Mouse (Mus musculus) small intestine, adult 10 weeks (tissue): ENCODE results near the gene Olfr478. TPM values are rescaled to one million over a fixed set of nuclear protein-coding genes. Genes with fewer than 3 reads are reported as not detected.

ENCODE experiments used
- polyA plus RNA-seq: library from polyadenylated mRNA; stranded (reverse); fragments of 350-450 nt; fragmentation: Illumina TruSeq; extraction: RNeasy Lipid Tissue Mini Kit (QIAGEN cat#74804); gene quantifications from one replicate; pipeline ENCODE4 v1.2.3, GENCODE M21; 2014; ENCODE audit warnings: low replicate concordance

Gene Olfr478
- polyA plus RNA-seq: not detected

DNA sequence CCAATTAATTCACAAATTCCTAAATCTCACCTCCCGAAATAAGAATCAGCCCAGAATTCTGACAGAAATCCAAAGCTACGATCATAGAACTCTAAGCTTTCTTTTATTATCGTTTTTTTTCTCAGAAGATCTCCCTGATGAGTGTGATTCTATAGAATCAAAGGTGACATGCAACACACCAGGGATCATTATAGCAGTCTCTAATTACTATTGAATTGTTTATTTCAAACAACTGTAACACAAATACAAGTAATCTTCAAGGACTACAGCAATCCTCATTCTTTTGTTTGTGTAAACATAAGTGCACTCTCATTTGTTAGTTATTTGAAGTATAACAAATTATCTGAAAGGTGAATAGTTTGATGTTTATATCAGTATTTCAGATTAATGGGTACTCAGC lies at the start of gene Olfr478:
TSS of gene Olfr478 (minus strand) at position 101 of the 400 bp plus-strand sequence.

DNA sequence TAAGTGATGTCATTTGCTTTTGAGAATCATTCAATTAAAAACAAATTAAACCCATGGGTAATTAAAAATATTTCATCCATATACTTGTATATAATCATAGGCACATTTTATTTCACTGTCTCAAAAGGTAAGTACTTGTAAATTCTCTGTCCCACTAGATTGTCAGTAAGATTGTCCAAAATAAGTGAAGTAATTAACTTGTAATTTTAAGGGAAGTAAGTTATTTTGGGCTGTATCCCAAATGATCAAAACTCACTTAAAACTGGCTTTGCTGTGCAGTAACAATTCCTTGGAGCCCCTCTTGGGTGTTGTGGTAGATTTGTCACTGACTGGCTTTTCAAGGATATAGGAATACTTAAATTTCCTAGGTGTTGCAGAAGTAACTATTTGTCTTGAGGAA lies 45.8 kb upstream of the Olfr478 start, which contains the start of gene Olfr481:
TSS of gene Olfr481 (plus strand) at position 301 of the 400 bp plus-strand sequence.

DNA sequence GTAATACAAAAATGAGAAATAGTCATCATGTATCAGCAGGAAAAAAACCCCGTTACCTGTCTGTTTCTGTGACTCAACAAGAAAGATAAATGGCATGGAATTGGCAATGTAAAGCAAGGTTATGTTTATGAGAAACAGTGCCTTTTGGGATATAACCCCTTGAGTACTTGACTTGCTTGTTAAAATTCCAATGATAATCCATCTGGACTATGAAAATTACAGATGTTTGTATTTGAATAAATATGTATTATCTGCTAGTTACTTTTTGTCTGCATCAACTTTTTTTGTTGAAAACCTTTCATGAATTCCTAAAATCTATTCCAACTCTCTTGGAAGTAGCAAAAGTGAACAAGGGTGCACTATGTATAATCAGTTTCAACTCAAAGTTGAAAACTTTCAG lies 33.5 kb upstream of the Olfr478 start, which contains the start of gene Olfr480:
TSS of gene Olfr480 (minus strand) at position 101 of the 400 bp plus-strand sequence.

DNA sequence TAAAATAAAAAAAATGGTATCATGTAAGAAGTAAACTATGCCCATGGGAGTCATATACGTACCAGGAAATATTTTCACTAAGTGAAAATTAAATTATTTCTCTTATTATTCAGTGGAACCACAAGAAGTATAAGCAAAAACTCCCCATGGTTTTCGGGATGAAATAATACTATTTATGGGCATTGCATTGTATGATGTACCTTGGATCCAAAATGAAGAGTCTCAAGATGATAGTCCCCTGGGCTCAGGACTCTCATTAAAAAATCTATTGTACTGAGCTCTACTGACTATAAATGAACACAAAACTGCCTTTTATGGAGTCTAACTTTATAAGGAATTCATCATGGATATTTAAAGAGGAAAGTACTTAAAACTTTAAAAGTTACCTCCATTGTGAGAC lies 16.6 kb upstream of the Olfr478 start, which contains the start of gene Olfr479:
TSS of gene Olfr479 (plus strand) at position 301 of the 400 bp plus-strand sequence.

DNA sequence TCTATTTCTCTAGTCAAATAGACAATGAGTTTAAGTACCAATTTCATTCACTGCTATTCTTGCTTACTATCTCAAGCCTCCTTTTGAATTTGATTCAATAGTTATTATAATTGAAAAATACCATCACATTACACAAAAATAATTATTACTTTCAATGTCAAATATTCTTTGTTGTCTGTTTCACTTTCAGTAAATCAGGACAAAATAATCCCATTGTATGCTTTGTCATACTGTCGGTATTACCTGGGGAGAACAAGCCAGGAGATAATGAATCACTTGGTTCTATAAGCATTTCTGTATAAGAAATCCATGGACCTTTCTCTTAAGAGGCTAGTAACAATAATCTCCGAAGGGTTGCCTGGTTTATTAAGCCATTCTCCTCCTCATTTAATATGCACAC lies 47.4 kb downstream of the Olfr478 start, which contains the start of gene Olfr477:
TSS of gene Olfr477 (plus strand) at position 301 of the 400 bp plus-strand sequence.

Other genes starting within 250 kb of the Olfr478 start
- not detected for gene Ovch2, start 232.8 kb downstream of the Olfr478 start, polyA plus RNA-seq
- gene Olfr467, start 221.7 kb downstream of the Olfr478 start, polyA plus RNA-seq: not detected
- gene Olfr469, start 208.4 kb downstream of the Olfr478 start, polyA plus RNA-seq: not detected
- not detected for gene Olfr470, start 186.5 kb downstream of the Olfr478 start, polyA plus RNA-seq
- gene Olfr472, start 136.1 kb downstream of the Olfr478 start, polyA plus RNA-seq: not detected
- gene Olfr473, start 103.5 kb downstream of the Olfr478 start, polyA plus RNA-seq: not detected
- not detected for gene Olfr474, start 79.3 kb downstream of the Olfr478 start, polyA plus RNA-seq
- not detected for gene Olfr476, start 69.2 kb downstream of the Olfr478 start, polyA plus RNA-seq
- gene Olfr477, start 47.3 kb downstream of the Olfr478 start, polyA plus RNA-seq: not detected
- not detected for gene Olfr479, start 16.7 kb upstream of the Olfr478 start, polyA plus RNA-seq
- not detected for gene Olfr480, start 33.4 kb upstream of the Olfr478 start, polyA plus RNA-seq
- gene Olfr481, start 45.9 kb upstream of the Olfr478 start, polyA plus RNA-seq: not detected
- not detected for gene Olfr482, start 63.6 kb upstream of the Olfr478 start, polyA plus RNA-seq
- not detected for gene Olfr483, start 66.9 kb upstream of the Olfr478 start, polyA plus RNA-seq
- not detected for gene Olfr484, start 93.5 kb upstream of the Olfr478 start, polyA plus RNA-seq
- not detected for gene Olfr485, start 125.9 kb upstream of the Olfr478 start, polyA plus RNA-seq
- not detected for gene Olfr486, start 138.8 kb upstream of the Olfr478 start, polyA plus RNA-seq
- gene Olfr487, start 180.6 kb upstream of the Olfr478 start, polyA plus RNA-seq: not detected
- gene Olfr488, start 224.4 kb upstream of the Olfr478 start, polyA plus RNA-seq: not detected